Mouse (Mus musculus): ENCODE measurements around the gene Kctd6.
"Not testable (repeated sequence)": the region's sequence is repeated elsewhere in the genome, so short reads cannot be mapped to it uniquely, and the experiment has no call there.

The Kctd6 gene

DNA sequence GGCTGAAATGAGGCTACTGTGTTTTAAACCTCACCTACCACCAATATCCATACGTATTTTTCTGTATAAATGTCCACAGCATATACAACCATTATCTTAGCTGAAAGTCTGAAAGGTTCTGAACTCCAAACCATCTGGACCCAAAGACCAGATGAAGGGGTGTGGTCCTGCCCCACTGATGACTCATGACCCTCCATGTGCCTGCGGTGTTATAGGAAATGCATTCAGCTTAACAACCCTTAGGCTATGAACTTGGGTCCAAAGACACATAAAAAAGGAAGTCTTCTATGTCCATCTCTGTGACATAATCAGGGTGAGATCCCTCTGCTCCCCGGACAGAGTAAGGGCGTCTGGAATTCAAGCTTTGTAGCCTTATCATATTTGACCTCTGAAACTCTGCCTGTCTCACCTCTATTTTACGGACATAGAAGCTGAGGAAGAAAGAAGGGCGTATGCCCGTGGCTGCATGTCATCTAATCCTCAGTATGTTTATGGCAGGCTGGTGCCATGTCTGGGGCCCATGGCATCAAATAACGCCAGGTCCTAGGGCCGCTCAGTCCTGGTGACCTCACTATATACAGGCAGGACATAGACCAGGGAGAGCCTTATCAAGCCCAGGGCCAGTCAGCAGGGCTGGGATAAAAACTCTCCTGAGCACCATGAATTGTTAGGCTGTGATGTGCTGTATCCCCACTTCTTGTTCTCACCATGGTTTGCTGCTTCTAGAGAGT lies 36.4 kb downstream of the Kctd6 start:
- DNase-seq (ENCODE audit: low spot score in 2 of 2) = no peak

DNA sequence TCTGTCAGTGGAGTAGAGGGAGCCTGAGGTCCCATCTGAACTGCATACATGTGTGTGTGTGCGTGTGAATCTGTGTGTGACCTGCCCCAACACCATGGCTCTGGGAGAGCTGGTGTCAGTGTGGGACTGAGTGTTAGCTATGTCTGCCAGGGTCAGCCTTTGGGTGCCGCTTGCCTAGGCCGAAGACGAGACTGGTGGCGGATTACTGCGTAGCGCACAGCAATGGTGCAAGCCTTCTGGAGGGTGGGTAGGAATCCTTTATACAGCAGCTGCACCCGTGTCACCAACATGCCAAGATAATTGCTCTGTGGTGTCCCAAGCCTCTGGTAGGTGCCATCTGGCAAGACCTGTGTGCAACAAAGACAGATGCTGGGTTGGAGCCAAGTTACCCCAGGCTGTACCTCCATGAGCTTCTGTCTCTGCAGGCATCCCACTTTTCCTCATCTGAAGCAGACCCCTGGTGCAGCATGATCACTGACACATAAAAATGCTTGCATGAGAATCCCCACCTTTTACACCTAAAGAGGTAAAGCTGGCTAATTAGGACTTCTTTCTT lies 37.5 kb downstream of the Kctd6 start:
- DNase-seq (ENCODE audit: low spot score in 2 of 2) = no peak

DNA sequence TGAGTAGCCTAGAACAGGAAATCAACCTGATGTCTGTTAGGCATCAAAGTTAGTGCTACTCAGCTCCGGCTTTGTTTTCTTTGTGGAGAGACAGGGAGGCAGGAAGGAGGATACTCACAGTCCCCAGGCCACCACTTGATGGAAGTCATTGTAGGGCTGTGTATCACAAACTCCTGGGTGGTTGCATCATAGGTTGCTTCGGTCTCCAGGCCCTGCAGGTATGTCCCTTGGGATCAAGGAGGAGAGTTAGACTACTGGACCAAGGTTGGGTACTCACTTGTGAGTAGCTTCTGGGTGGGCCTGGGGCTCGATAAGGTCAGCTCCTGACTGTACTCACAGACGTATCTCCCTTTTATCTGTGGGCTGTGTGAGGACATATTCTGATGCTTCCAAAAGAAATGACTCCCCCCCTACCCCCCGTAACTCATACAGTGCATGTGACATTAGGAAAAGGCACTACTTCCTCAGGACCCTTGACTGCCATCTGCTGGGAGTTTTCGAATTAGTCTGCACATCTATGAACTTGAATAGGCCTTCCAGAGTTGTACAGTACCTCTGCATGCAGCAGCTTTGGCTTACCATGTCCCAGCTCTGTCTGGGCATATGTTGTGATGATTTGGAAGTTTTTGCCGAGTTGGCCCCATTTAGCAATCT lies 41.3 kb downstream of the Kctd6 start:
- DNase-seq (ENCODE audit: low spot score in 2 of 2) = peak in 1 of 2 experiments; percentile 77

DNA sequence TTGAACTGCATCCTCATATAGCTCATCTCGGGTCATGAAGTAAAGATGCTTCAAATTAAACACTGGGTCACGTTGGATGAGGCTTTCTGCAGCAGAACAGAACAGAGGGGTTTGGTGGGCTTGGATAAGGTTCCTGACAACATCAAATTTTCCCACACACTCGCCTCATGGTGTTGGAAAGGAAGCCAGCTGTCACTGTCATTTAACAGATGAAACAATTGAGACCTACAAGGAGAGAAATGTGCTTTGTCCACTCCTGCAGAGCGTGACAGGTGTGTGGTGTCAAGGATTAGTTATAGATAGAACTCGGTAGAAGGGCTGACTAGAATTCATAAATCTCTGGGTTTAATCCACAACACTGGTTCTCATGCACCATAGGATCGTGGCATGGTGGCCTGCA lies 42.1 kb downstream of the Kctd6 start:
- DNase-seq (ENCODE audit: low spot score in 2 of 2) = no peak

GRCm38 (mm10) chr14:8256881-8257280 lies 42.9 kb downstream of the Kctd6 start:
- no peak for DNase-seq (ENCODE audit: low spot score in 2 of 2)

DNA sequence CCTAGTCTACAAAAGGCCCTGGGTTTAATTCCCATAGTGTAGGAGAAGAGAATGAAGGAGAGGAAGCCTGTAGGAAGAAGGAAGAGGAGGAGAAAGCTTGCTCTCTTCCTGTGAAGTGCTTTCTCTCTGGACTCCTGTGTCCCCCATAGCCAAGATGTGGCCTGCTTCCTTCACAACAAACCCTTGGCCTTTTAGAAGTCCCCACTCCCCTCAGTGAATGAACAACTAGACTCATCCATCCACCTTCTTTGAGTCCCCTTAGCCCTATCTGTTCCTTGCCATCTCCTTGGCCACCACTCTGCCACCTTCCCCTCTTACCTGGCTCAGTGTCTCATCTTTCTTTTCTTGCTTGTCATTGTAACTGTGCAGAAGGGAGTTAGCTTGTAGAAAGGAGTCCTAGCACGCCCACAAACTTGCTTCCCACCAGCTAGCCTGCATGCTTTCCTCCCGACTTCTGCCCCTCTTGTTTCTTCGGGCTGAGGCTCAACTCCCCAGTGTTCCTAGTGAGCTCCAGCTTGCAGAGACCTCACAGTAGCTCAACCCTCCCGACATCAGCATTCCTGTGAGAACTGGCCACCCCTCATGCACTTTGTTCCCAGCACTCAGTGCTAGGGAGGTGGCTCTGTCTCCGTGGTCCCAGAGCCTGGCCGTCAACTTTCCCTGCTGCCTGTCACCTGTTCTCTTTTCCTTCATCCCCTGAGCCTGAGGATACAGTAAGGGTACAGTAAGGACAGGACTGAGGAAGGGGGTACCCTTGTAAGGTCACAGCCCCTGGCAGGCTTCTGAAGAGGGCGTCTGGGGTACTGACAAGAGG lies 43.8 kb downstream of the Kctd6 start:
- DNase-seq (ENCODE audit: low spot score in 2 of 2) = no peak

- no peak for DNase-seq (ENCODE audit: low spot score in 2 of 2)
Observed at GRCm38 (mm10) chr14:8258335-8258627, 44.3 kb downstream of the Kctd6 start.

DNA sequence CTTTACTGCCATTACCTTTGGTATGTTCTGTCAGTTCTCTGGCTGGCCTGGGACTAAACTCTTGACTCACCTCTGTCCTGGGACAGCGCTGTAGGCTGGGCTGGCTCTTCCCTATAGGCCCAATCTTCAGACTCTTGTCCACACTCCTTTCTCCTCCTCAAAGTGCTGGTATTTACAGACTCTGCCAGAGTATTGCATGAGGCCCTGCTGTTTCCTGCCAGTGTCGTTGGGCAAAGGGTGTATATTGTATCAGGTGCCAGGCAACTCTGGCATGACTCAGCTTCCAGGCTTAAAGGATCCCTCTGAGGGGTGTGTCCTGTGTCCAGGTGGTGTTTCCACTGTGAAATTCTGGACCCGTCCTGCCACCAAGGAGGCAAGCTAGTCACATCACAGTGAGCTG lies 44.8 kb downstream of the Kctd6 start:
- DNase-seq (ENCODE audit: low spot score in 2 of 2) = no peak

DNA sequence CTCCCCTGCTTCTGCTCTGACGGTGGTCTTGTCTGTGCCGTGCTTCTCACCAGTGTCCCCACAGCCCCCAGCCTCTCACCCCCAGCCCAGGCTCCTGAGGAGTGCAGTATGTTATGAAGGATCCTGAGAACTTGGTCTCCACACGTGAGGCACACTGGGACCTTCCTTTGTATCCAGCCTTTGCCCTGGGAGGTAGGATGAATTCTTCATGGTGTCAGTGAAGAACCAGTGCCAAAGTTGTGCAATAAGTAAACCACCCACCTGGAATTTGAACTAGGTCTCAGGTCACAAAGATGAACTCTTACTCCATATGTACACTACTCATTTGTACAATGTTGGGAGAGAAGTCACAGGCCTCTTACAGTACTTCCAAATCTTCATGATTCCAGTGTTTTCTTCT lies 45.2 kb downstream of the Kctd6 start, which contains the start of gene Acox2:
TSS of gene Acox2 (minus strand) at position 188 of the 400 bp plus-strand sequence.
- DNase-seq (ENCODE audit: low spot score in 2 of 2) = no peak

DNA sequence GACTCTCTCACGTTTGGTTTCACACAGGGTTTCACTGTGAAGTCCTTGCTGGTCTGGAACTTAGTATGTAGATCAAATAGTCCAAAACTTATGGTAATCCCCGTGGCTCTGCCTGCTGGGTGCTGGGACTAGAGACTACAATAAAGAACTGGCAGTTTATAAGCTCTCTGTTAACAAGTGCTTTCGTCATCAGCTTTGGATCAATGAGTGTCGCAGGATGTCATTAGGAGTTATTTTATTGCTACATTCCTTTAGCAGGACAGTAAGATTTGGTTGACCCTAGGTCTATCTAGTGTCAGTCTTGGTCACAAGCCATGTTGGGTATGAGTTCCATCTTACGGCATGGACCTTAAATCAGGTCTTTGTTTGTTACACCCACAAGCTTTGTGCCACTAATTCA lies 46.3 kb downstream of the Kctd6 start:
- no peak for DNase-seq (ENCODE audit: low spot score in 2 of 2)

- no peak for DNase-seq (ENCODE audit: low spot score in 2 of 2)
Observed at GRCm38 (mm10) chr14:8262242-8262641, 48.3 kb downstream of the Kctd6 start.

DNA sequence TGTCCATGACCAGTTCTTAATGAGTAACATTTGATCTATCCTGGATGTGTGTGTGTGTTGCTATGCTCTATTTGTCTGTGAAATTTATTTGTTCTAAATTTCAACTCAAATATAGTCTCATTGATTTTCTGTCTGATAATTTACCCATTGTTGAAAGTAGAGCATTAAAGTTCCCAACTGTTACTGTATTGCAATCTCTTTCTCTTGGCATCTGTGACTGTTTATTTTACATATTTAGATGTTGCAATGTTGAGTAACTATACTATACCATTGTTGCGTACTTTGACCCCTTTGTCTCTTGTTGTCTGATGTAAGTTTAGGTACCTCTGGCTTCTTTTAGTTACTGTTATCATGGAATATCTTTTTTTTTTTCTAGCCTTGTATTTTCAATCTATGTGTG lies 50.4 kb downstream of the Kctd6 start:
- no peak for DNase-seq (ENCODE audit: low spot score in 2 of 2)

DNA sequence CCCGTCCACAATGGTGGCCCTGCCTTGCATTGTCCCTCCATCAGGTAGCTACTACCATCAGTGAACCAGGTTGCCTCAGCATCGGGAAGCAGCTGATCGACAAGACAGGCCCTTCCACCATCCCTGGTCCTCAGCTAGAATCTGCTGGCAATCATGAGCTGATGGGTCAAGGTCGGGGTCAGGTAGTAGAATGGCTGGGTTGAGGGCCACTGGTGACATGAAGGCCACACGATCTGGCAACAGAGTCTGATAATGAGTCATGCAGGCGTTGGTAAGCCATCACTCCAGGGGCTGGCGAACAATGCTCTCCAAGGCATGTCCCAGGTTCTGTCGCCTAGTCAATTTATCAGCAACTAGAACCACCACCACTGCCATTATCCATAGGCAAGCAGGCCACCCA lies 57.3 kb downstream of the Kctd6 start:
- not testable (repeated sequence) for DNase-seq (ENCODE audit: low spot score in 2 of 2)
